Mouse (Mus musculus) lung, postnatal 4 days (tissue): ENCODE measurements around the gene Plpp6.
A peak's percentile ranks its signal among the peaks of the same experiment; 100 is the strongest.
"Not testable (repeated sequence)": the region's sequence is repeated elsewhere in the genome, so short reads cannot be mapped to it uniquely, and the experiment has no call there.

Experiments
- DNase-seq, 2 experiments: peaks; one replicate each; pipeline ENCODE4 v3.0.0; 2021

The Plpp6 gene

DNA sequence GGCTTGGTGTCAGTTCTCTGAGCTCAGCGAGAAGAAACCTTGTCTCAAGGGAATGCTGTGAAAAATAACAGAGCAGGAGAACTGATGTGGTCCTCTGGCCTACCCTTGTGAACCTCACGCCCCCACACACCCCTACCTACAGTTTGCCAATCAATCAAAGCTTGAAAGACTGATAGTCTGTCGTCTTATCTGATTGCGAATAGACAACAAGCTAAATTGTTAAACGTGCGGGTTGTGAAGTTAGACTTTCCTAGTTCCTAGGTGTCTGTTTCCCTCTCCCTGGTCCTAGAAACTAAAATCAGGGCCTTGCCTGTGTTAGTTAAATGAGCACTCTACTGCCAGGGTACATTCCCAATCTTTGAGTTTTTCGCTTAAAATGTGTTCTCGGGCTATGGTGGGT lies 25.8 kb downstream of the Plpp6 start:
- no peak for DNase-seq

DNA sequence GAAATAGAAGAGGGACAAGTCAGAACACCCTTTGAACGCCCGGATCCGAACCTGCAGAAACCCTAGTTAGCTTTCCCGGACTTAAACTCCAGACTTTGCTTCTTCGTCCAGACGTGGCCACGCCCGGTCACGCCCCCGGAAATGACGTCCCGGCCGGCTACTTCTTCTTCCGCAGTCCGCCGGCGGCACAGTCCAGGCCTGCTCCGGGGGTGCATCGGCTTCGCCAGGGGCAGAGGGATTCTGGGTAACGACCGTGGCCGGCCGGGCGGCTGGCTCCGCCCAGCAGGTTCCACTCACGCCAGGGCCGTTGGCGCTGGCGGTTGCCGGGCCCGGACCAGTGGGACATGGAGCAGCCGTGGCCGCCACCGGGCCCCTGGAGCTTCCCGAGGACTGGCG lies 26.4 kb downstream of the Plpp6 start, which contains the start of gene Cdc37l1:
Cdc37l1 (plus strand) TSS at position 159 of the 396 bp plus-strand sequence.
- peak; percentile 99 for DNase-seq

DNA sequence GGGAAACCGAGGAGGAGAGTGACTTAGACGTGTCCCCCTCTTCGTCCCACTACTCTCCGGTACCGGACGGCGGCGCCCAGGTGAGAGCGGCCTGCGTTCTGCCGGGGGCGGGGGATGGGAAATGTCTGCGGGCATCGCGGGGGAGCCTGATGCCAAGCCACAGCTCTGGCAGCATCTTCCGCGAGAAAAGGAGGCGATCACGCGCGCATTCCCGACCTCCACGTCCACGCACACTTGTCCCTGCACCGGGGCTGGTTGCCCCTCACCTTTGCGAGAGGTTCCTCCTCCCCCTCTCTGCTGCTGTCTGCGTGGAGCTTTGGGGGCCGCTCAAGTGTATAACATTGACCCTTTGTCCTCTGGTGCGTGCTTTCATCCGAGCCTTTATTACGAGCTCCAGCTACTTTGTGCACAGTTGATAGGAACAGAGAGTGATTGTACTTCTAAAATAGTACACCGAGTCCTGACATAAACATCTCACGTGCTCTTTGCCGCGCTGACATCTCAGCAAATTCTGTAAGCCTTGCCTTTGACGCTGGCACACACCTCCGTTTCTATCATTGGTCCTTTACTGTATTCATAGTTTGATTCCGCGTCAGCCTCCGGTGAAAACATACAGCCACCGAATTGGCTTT lies 27.0 kb downstream of the Plpp6 start:
- DNase-seq, result no peak

DNA sequence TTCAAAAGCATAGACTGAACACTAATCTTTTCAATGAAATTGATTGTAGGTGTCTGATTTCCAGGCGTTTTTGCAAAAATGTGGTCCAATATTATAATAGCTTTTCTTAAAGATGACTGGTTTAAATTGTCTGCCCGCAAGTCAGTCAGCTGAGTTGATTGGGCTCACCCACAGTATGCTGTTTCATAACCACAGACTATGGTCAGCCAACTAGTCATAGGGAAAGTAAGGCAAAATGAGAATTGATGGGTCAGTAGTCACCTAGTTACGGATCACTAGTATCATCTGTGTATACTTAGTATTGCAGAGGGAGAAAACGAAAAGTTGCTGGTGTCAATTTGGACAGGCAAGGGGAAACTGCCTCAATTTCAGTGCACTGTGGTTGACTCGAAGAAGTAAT lies 27.6 kb downstream of the Plpp6 start:
- no peak for DNase-seq

DNA sequence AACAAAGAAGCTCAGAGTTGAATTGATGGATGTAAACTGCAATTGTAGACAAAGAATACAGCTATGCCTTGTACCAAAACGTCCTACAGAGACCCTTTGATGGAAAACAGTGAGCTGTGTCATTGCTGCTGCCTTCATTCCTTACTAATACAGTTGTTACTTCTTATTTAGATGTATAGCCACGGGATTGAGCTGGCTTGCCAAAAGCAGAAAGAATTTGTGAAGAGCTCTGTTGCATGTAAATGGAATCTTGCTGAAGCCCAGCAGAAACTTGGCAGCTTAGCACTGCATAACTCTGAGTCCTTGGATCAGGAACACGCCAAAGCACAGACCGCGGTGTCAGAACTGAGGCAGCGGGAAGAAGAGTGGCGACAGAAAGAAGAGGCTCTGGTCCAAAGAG lies 31.1 kb downstream of the Plpp6 start:
- DNase-seq, result peak; percentile 29 to 56

DNA sequence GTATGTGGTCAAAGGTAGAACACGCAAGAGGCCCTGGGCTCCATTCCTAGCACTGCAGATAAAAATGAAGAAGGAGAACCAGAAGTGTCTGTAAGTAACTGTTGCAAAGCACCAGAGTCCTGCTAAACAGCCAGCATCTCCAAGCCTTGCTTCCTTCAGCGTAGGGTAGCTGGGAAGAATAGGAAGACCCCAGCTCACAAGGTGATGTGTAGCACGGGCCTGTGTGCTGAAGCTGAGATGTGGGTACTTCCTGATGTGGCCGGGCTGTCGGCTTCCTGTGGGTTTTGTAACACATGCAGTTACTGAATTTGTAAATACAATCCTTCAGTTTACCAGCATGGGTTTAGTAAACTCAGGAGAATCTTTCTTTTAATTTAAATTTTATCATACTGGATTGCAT lies 31.6 kb downstream of the Plpp6 start:
- DNase-seq, result no peak

DNA sequence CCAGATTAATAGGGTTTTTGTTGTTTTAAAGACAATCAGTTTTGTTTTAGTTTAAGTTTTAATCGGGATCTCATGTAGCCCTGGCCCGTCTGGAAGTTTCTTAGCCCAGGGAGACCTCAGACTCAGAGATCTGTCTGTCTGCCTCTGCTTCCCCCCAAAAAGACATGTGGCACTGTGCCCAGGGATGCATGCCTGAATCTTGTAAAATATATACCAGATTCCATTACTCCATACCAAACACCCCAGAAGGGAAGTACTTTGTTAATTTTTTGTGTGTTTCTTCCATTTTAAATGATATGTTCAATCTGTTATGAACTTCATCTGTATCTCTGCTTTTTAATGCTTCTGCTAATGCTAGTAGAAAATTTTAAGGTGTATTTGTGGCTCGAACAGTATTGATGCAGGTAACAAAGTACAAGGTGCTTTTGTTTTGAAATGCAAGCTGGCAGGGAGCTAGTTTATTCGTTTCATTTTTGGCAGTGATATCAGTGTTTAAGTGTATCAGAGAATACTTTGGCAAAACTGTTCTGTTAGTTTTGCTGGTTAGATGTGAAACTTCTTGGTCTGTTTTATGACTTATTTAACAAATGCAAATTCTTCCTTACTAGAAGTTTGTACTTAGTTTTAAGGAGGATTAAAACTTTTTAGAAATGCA lies 34.4 kb downstream of the Plpp6 start:
- no peak for DNase-seq

DNA sequence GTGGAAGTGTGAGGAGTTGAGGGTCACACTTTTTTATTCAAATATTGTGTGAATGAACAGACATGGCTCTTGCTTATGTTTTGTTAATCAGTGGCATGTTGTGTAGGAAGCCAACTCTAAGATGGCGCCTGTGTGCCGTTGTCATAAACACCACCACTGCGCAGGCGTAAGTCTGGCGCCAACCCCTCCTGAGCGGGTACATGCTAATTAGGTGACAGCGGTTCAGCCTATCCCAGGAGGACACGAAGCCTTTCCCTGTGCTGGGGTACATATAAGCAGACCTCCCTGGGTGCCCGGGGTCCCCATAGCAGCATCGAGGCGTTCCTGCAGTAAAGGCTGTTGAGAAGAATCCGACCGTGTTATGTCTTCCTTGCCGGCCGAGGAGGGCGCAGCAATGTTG lies 36.6 kb downstream of the Plpp6 start:
- DNase-seq, result not testable (repeated sequence)

DNA sequence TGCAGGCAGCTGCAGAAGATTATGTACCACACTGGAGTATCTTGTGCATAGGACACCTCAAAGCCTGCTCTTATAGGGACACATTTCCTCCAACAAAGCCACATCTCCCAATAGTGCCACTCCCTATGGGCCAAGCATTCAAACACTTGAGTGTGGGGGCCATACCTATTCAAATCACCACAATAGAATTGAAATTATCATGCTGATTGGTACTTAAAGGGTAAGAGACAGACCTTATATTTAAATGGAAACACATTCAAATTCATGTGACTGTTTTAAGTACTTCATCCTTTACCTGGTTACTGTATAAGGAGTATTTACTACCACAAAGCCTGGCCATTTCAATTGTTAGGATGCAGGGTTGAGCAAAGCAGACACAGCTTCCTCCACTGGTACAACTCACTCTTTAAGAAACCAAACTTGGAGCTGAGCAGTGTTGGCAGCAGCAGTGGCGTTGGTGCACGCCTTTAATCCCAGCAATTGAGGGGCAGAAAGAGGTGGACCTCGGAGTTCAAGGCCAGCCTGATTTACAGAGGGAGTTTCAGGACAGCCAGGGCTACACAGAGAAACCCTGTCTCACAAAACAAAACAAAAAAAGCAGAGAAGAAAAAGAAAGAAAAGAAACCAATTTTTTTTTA lies 44.4 kb downstream of the Plpp6 start:
- no peak for DNase-seq

DNA sequence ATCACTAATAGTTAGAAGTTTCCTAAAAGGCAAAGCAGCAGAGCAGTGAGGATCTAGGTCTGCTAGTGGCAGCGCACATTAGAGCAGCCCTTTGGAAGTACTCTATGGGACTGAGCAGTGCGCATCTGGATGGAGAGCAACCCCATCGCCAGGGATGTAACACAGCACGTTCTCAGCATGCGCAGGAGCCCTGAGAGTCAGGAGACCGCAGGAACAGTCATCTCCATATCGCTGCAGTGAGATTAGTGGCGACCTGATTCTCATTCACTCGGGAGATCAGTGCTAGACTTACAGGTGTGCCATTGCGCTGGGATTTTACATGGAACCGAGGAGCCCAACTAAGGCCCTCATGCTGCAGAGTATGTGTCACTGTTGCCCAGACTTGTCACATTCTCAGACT lies 45.3 kb downstream of the Plpp6 start:
- no peak for DNase-seq

DNA sequence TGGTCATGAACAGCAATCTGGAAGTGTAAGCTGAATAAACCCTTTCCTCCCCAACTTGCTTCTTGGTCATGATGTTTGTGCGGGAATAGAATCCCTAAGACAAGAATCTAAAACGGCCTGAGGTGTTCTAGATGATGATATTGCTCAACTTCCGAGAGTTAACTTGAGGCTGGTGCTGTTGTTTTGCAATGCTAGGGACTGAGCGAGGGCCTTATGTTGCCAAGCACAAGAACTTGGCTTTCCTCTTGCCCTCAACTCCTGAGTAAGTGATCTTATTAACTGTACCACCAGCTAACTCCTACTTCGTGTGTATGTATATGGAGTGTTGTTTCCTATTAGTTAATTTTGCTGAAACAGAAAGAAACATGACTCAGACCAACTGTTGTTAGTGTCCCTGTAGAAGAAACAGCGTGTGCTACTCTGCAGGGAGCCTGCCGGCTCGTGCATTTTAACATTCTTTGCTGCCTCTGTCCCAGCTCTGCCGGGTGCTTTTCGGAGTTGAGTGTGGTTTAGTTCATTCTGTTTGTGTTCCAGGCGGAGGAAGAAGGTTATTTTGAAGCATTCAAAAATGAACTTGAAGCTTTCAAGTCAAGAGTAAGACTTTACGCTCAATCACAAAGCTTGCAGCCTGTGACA lies 47.7 kb downstream of the Plpp6 start:
- DNase-seq, result no peak

DNA sequence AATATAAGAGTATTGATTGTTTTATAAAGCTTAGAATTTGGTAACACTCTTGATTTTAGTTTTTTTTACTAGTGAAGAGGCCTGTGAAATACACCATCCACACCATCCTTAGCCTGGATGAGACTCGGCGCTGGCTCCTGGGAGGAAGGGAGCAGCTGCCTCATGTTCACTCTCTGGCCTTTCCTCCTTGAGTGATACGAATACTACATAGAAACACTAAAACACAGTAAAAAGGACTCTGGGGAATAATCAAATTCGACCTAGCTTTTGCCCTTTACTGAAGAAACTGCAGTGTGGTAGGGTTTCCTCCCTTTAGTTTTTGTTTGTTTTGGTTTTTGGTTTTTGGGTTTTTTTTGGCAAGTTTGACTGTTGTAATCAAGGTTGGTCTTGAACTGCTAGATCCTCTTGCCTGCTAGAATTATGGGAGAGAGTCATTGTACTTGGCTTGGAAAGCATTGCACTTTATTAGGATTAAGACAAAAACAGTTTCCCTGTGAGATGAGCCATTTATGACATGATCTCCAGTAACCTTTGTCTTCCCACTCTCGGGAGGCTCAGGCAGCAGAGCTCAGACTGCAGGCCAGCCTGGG lies 50.8 kb downstream of the Plpp6 start:
- no peak for DNase-seq

DNA sequence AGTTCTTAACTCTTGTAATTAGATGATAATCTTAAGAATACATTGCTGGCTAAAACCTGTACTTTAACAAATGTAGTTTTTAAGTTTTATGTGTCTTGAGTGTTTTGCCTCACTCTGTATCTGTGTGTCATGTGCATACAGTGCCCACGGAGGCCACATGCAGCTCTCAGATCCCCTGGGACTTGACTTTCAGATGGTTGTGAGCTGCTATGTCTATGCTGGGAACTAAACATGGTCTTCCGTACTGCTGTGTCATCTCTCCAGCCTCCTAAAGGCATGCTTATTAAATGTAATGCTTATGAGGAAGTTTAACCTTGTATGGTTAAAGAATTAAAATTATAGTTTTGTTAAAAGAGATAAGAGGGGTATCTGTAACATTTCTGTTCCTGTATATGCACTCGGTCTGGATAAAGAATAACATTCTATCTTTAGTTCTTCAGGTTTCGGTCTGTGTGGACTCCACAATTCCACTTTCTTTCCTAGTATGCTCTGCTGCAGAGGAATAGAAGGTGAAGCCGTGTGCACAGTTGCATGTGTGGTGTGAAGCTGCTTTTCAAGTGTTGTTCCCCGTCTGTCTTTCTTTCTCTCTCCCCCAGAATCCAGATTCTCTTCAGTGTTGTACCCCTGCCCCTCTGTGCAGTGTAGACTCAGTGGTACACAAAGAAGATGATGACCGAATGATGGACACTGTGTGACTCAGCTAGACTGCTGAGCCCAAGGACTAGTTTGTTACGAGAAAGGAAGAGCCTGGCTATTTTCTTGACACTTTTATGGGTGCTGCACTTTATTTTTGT lies 51.9 kb downstream of the Plpp6 start:
- DNase-seq, result no peak

DNA sequence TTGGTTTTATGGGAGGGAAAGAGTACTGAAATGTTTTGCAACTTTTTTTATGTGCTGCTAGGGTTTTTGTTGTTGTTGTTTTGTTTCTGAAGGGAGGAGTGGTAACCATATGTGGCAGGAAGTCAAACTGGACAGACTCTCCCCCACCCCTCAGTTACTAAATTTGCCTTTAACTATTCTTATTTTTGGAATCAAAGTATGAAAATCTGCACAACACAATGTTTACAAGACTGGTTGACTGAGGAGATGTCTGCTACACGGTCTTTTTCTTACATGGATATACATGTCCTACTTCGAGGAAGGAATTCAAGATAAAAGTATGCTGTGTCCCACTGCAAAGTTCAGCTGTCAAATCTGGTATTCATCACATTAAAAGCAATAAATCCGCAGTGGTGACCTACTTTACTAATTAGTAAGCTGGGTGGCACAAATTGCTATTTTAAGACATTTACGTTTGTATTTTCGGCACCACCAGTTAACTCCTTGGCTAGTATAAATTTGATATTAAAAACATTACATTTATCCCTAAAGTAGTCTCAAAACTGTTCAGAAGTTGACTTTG lies 52.5 kb downstream of the Plpp6 start:
- DNase-seq, result no peak
